8 mouse cellular contexts compared by ENCODE assay signal in the genomic region with DNA sequence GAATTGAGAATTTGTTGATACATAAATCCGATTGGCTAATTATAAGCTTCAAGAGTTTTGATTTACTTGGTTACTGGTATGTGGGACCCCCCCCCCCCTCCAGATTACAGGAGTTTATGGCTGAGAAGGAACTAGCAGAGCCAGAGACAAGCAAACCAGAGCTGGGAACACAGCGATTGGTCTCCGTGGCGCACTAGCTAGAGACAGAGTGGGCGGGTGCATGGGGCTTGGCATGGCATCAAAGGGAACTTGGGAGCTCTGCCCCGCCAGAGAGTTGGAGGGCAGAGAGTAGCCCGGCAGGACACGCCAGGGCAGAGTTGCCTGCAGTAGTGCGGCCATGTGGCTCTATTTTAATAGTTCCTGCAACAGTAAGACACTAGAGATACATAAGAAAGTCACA. TPM values are rescaled to one million over a fixed set of nuclear protein-coding genes. Genes with fewer than 3 reads are reported as not detected.
A peak's percentile ranks its signal among the peaks of the same experiment; 100 is the strongest.
DNase-seq lines count a peak whose midpoint lies in the region; ATAC-seq and TF ChIP-seq lines count a peak whose summit lies in the region.

No protein-coding gene starts in this region.

- H3K36me3 ChIP-seq in midbrain, embryonic 11.5 days (ENCODE audit: control insufficient read depth, insufficient read depth, low read length), result peaks cover 9% of the 10 kb centered on the region
- peaks cover 15% of the 10 kb centered on the region for H3K36me3 ChIP-seq in midbrain, embryonic 16.5 days (ENCODE audit: control insufficient read depth, insufficient read depth, low read length)
- no peaks in the 10 kb centered on the region for H3K36me3 ChIP-seq in myocyte (ENCODE audit: control insufficient read depth, insufficient read depth)

- no peaks in the 10 kb centered on the region for H3K27me3 ChIP-seq in midbrain, embryonic 11.5 days (ENCODE audit: control insufficient read depth, insufficient read depth, low read length)
- no peaks in the 10 kb centered on the region for H3K27me3 ChIP-seq in midbrain, embryonic 16.5 days (ENCODE audit: control insufficient read depth, insufficient read depth, low read depth, low read length)
- H3K27me3 ChIP-seq in myocyte (ENCODE audit: control insufficient read depth, insufficient read depth, insufficient read length), result no peaks in the 10 kb centered on the region

- DNase-seq in midbrain, embryonic 11.5 days (ENCODE audit: low spot score, missing footprints), result peak; percentile 69
- peak; percentile 84 for DNase-seq in brain, adult 2 months (ENCODE audit: low read depth, low spot score)
- DNase-seq in heart, adult 9 months (ENCODE audit: low spot score in 2 of 2), result peak; percentile 53 to 60
- DNase-seq in layer of hippocampus, adult 9-11 months, result peak; percentile 79
- DNase-seq in T-cell, adult 2 months (ENCODE audit: low spot score), result no peak
- DNase-seq in embryo, embryonic 9.5 days (ENCODE audit: extremely low spot score), result no peak

- TF ChIP-seq POLR2A in myocyte (IDR thresholded peaks at IDR 0.05; ENCODE audit: insufficient read length, low read depth), result no peak

- H3K9me3 ChIP-seq in midbrain, embryonic 11.5 days (ENCODE audit: control insufficient read depth, low read length), result no peaks in the 10 kb centered on the region
- H3K9me3 ChIP-seq in midbrain, embryonic 16.5 days (replicated peaks; ENCODE audit: control insufficient read depth, low read length, poor library complexity, severe bottlenecking), result no peaks in the 10 kb centered on the region

- no peak overlapping the region for H3ac ChIP-seq in myocyte (ENCODE audit: control insufficient read depth, insufficient read length)

- 90% methylated on average over 9 of the region's 9 CpGs for WGBS in midbrain, embryonic 11.5 days
- 71% methylated on average over 9 of the region's 9 CpGs for WGBS in midbrain, embryonic 16.5 days

- no peak overlapping the region for H3K4me3 ChIP-seq in midbrain, embryonic 11.5 days (ENCODE audit: low read depth, low read length)
- H3K4me3 ChIP-seq in midbrain, embryonic 16.5 days (ENCODE audit: low read depth, low read length), result no peak overlapping the region
- H3K4me3 ChIP-seq in myocyte, result no peak overlapping the region

- H3K79me2 ChIP-seq in myocyte (ENCODE audit: control insufficient read depth, insufficient read depth), result no peaks in the 10 kb centered on the region

- H3K27ac ChIP-seq in midbrain, embryonic 11.5 days (ENCODE audit: low read depth, low read length), result no peak overlapping the region
- no peak overlapping the region for H3K27ac ChIP-seq in midbrain, embryonic 16.5 days (ENCODE audit: low read length)

- H3K4me2 ChIP-seq in midbrain, embryonic 11.5 days, result no peak overlapping the region
- H3K4me2 ChIP-seq in midbrain, embryonic 16.5 days (ENCODE audit: low read length), result no peak overlapping the region
- H3K4me2 ChIP-seq in myocyte (ENCODE audit: low read depth), result peak overlapping the region; percentile 2

- no peak overlapping the region for H3K9ac ChIP-seq in midbrain, embryonic 11.5 days (ENCODE audit: low read length)
- no peak overlapping the region for H3K9ac ChIP-seq in midbrain, embryonic 16.5 days (ENCODE audit: low read depth, low read length)

- H3K4me1 ChIP-seq in midbrain, embryonic 11.5 days (ENCODE audit: control insufficient read depth, insufficient read depth, low read length), result peaks cover 6% of the 10 kb centered on the region; the same call in 1 of the 2 replicates
- peaks cover 12% of the 10 kb centered on the region for H3K4me1 ChIP-seq in midbrain, embryonic 16.5 days (ENCODE audit: control insufficient read depth, insufficient read depth, low read length)

- no peak for ATAC-seq in midbrain, embryonic 11.5 days (ENCODE audit: low FRiP score)
- ATAC-seq in midbrain, embryonic 16.5 days, result no peak

TF ChIP-seq in myocyte, 11 proteins besides CTCF, POLR2A, EP300 and RAD21:
- TF ChIP-seq MYOD1 (IDR thresholded peaks at IDR 0.05; ENCODE audit: control insufficient read depth in 1 of 3, insufficient read length in 2 of 3, low read depth in 2 of 3) (no peak), SRF (IDR thresholded peaks at IDR 0.05; ENCODE audit: control insufficient read depth, insufficient read length, low read depth) (no peak), MAX (IDR thresholded peaks at IDR 0.05; ENCODE audit: low read depth) (no peak), E2F4 (IDR thresholded peaks at IDR 0.05; ENCODE audit: insufficient read depth) (no peak), TCF3 (IDR thresholded peaks at IDR 0.05; ENCODE audit: insufficient read length, low read depth) (no peak), POLR2AphosphoS2 (IDR thresholded peaks at IDR 0.05; ENCODE audit: insufficient read length, low read depth) (no peak), REST (IDR thresholded peaks at IDR 0.05; ENCODE audit: insufficient read depth, insufficient read length) (no peak), TCF12 (IDR thresholded peaks at IDR 0.05; ENCODE audit: insufficient read depth, poor library complexity, severe bottlenecking) (no peak), MYOG (IDR thresholded peaks at IDR 0.05; ENCODE audit: control insufficient read depth in 1 of 3, insufficient read depth in 1 of 3, insufficient read length in 2 of 3, low read depth in 2 of 3) (no peak), USF1 (IDR thresholded peaks at IDR 0.05; ENCODE audit: low read depth) (no peak), CEBPB (IDR thresholded peaks at IDR 0.05; ENCODE audit: insufficient read depth, poor library complexity, severe bottlenecking) (no peak)

RNA-seq across cellular contexts. Expression of a gene that starts 3.2 kb away (rescaled TPM):
- 95.8 and 96.2 TPM in 2 replicates for polyA plus RNA-seq in midbrain, embryonic 11.5 days (2014; fragmentation: Nextera tagmentation; extraction: Ambion mirVana)
- polyA plus RNA-seq in midbrain, embryonic 16.5 days (2015; fragmentation: Nextera tagmentation; extraction: Ambion mirVana), result 102 and 107 TPM in 2 replicates
- polyA plus RNA-seq in myocyte (2012; fragmentation: generic; extraction: Trizol), result 23.2 TPM

RNA-seq across cellular contexts. Expression of a gene that starts 22.3 kb away (rescaled TPM):
- 0.21 and 0.42 TPM in 2 replicates for polyA plus RNA-seq in midbrain, embryonic 11.5 days (2014; fragmentation: Nextera tagmentation; extraction: Ambion mirVana)
- polyA plus RNA-seq in midbrain, embryonic 16.5 days (2015; fragmentation: Nextera tagmentation; extraction: Ambion mirVana), result 0.35 TPM in 1 of 2 replicates, not detected in the other
- 0.10 TPM for polyA plus RNA-seq in myocyte (2012; fragmentation: generic; extraction: Trizol)

RNA-seq across cellular contexts. Expression of a gene that starts 32.9 kb away (rescaled TPM):
- 177 and 180 TPM in 2 replicates for polyA plus RNA-seq in midbrain, embryonic 11.5 days (2014; fragmentation: Nextera tagmentation; extraction: Ambion mirVana)
- polyA plus RNA-seq in midbrain, embryonic 16.5 days (2015; fragmentation: Nextera tagmentation; extraction: Ambion mirVana), result 149 and 155 TPM in 2 replicates
- polyA plus RNA-seq in myocyte (2012; fragmentation: generic; extraction: Trizol), result 172 TPM

RNA-seq across cellular contexts. Expression of a gene that starts 44.0 kb away (rescaled TPM):
- polyA plus RNA-seq in midbrain, embryonic 11.5 days (2014; fragmentation: Nextera tagmentation; extraction: Ambion mirVana), result 0.39 and 0.81 TPM in 2 replicates
- polyA plus RNA-seq in midbrain, embryonic 16.5 days (2015; fragmentation: Nextera tagmentation; extraction: Ambion mirVana), result 0.40 and 0.41 TPM in 2 replicates
- polyA plus RNA-seq in myocyte (2012; fragmentation: generic; extraction: Trizol), result 7.1 TPM

Comparison
In these comparisons a context has a peak if more than half of its experiments do, and no peak if none do; other contexts are left out.
1. DNase-seq: peak in midbrain, embryonic 11.5 days (single experiment), brain, adult 2 months (single experiment), heart, adult 9 months (2 of 2) and layer of hippocampus, adult 9-11 months (single experiment); none in T-cell, adult 2 months (single experiment) and embryo, embryonic 9.5 days (single experiment).